Mouse (Mus musculus) brown adipose tissue, adult 24 weeks (tissue): ENCODE measurements around the gene Mknk2. TPM values are rescaled to one million over a fixed set of nuclear protein-coding genes. Genes with fewer than 3 reads are reported as not detected.

Experiments
- H3K27ac ChIP-seq: fragments of 200-500 bp; replicated peaks from 2 replicates; pipeline ENCODE4 v1.5.1; 2012; ENCODE audit warnings: low read depth, mild to moderate bottlenecking, low read length
- H3K4me1 ChIP-seq: fragments of 200-500 bp; 2 replicates; pipeline ENCODE4 v1.6.1; 2012; ENCODE audit warnings: low read length, mixed read lengths; ENCODE audit not compliant: control insufficient read depth, insufficient read depth, insufficient read length
- H3K4me3 ChIP-seq: fragments of 200-500 bp; 2 replicates; pipeline ENCODE4 v1.5.1; 2012; ENCODE audit warnings: low read depth, mild to moderate bottlenecking, low read length, moderate library complexity; ENCODE audit not compliant: insufficient read depth
- polyA plus RNA-seq: library from polyadenylated mRNA; stranded (reverse); fragments of >200 nt; gene quantifications from 2 replicates; pipeline ENCODE4 v1.2.4, GENCODE M21; 2012; ENCODE audit not compliant: missing spikeins, insufficient read depth, insufficient read length

The Mknk2 gene
- polyA plus RNA-seq, 1 experiment = 313 TPM

- H3K27ac ChIP-seq = peak overlapping the region; percentile 66; the same call in 1 of the 2 replicates
- no peak overlapping the region for H3K4me3 ChIP-seq
- H3K4me1 ChIP-seq = peaks cover 49% of the 10 kb centered on the region
These were observed 8.9 kb downstream of the Mknk2 start for GRCm38 (mm10) chr10:80669018-80669417.

GRCm38 (mm10) chr10:80668614-80669013, 9.3 kb downstream of the Mknk2 start:
- Histone ChIP-seq H3K4me1 (peaks cover 49% of the 10 kb centered on the region), H3K4me3 (no peak overlapping the region), H3K27ac (no peak overlapping the region; the same call in 1 of the 2 replicates)

GRCm38 (mm10) chr10:80666837-80667412, 11.0 kb downstream of the Mknk2 start:
- Histone ChIP-seq H3K4me3 (no peak overlapping the region), H3K27ac (0 out of 2 replicates have a peak overlapping the region, but pooled peaks have one; percentile 4), H3K4me1 (peaks cover 40% of the 10 kb centered on the region)

- Histone ChIP-seq H3K4me1 (peaks cover 35% of the 10 kb centered on the region), H3K27ac (peak overlapping the region; percentile 19)
These were observed 11.8 kb downstream of the Mknk2 start for GRCm38 (mm10) chr10:80665981-80666733.

GRCm38 (mm10) chr10:80665459-80665858, 12.5 kb downstream of the Mknk2 start:
- Histone ChIP-seq H3K4me1 (peaks cover 35% of the 10 kb centered on the region), H3K4me3 (no peak overlapping the region), H3K27ac (peak overlapping the region; percentile 54)

More at GRCm38 (mm10) chr10:80665981-80666733, 11.8 kb downstream of the Mknk2 start:
- H3K4me3 ChIP-seq = no peak overlapping the region

- Histone ChIP-seq H3K4me3 (peak overlapping the region; percentile 21), H3K27ac (peak overlapping the region; percentile 84), H3K4me1 (peaks cover 34% of the 10 kb centered on the region)
These were observed 12.9 kb downstream of the Mknk2 start for GRCm38 (mm10) chr10:80665016-80665380.

GRCm38 (mm10) chr10:80664197-80665015, 13.5 kb downstream of the Mknk2 start:
- peak overlapping the region; percentile 21 for H3K4me3 ChIP-seq
- peak overlapping the region; percentile 84 for H3K27ac ChIP-seq
- H3K4me1 ChIP-seq = peaks cover 29% of the 10 kb centered on the region

- H3K27ac ChIP-seq = peak overlapping the region; percentile 84; the same call in 1 of the 2 replicates
- H3K4me3 ChIP-seq = no peak overlapping the region
- peaks cover 22% of the 10 kb centered on the region for H3K4me1 ChIP-seq
These were observed 14.3 kb downstream of the Mknk2 start for GRCm38 (mm10) chr10:80663485-80664196.

- Histone ChIP-seq H3K4me3 (no peak overlapping the region), H3K4me1 (peaks cover 10% of the 10 kb centered on the region), H3K27ac (no peak overlapping the region)
These were observed 16.8 kb downstream of the Mknk2 start for GRCm38 (mm10) chr10:80661149-80661548.

GRCm38 (mm10) chr10:80659213-80659612, 18.7 kb downstream of the Mknk2 start:
- H3K4me1 ChIP-seq = peaks cover 7% of the 10 kb centered on the region
- no peak overlapping the region for H3K4me3 ChIP-seq
- H3K27ac ChIP-seq = no peak overlapping the region; the same call in 1 of the 2 replicates

- H3K27ac ChIP-seq = no peak overlapping the region; the same call in 1 of the 2 replicates
These were observed 19.1 kb downstream of the Mknk2 start for GRCm38 (mm10) chr10:80658841-80659202.

GRCm38 (mm10) chr10:80658194-80658840, 19.6 kb downstream of the Mknk2 start:
- H3K4me3 ChIP-seq = no peak overlapping the region
- H3K27ac ChIP-seq = 0 out of 2 replicates have a peak overlapping the region, but pooled peaks have one; percentile 2

More at GRCm38 (mm10) chr10:80658841-80659202, 19.1 kb downstream of the Mknk2 start:
- H3K4me3 ChIP-seq = no peak overlapping the region
- H3K4me1 ChIP-seq = peaks cover 7% of the 10 kb centered on the region

GRCm38 (mm10) chr10:80656863-80657623, 20.9 kb downstream of the Mknk2 start, which contains the start of gene Btbd2:
Btbd2 (minus strand) TSS chr10:80657071.
- H3K27ac ChIP-seq = peak within 1 kb of the TSS; percentile 59
- H3K4me3 ChIP-seq = peak within 1 kb of the TSS; percentile 71
- H3K4me1 ChIP-seq = peaks cover 7% of the 10 kb centered on the region

More at GRCm38 (mm10) chr10:80658194-80658840, 19.6 kb downstream of the Mknk2 start:
- H3K4me1 ChIP-seq = peaks cover 7% of the 10 kb centered on the region
